Mouse (Mus musculus): ENCODE measurements around the gene Sfmbt2.

Sfmbt2 gene

DNA sequence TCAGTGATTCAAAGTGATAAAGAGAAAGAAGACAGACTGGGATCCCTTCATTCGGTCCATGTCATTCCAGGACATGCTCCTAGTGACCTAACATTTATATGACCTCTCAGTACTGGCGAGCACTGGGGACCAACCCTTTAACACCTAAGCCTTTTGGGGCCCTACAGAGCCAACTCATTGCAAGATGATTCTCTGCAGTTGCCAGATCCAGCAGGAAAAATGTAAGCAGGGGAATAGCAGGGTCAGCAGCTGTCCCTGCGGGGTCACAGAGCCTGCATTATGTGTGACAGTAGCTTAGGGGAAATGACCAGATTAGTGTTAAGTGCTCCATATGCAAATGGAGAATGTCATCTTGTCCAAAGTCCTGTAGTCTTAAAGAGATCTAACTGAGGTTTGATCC lies 195.2 kb downstream of the Sfmbt2 start:
- DNase-seq (ENCODE audit: low spot score in 2 of 2): no peak

DNA sequence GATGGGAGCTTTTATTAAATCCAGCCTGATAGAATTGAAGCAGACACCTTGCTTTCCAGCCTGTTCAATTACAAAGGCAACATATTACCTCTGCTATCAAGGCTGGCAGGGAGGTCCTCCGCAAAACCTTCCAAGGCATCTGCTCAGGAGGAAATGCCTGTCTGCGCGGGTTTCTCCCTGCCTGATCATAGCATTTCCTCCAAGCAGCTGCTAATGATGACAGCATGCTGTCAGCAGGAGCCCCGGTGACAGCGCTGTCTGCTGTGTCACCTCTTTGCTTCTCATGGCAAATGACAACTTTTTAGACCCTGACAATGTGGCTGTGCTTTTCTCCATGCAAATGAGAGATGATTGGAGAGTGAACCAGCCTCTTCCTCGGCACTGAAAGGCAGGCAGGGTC lies 199.1 kb downstream of the Sfmbt2 start:
- no peak for DNase-seq (ENCODE audit: low spot score in 2 of 2)

DNA sequence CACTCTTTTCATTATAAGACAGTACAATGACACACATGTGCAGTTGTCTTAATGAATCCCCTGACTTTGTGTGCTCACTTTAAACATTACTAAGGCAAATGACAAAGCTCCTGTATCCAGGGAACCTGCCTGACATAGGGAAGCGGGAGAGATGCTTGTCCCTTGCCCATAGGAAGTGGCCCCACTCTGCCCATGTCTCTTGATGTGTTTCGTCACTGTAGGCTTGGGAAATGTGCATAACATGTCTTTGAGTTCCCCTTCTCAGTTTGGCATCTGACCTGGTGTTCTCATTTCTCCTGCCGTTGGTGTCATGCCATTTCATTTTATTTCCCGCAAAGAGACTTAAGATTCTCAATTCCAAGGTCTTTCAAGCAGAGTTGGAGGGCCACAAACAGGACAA lies 202.0 kb downstream of the Sfmbt2 start:
- no peak for DNase-seq (ENCODE audit: low spot score in 2 of 2)

DNA sequence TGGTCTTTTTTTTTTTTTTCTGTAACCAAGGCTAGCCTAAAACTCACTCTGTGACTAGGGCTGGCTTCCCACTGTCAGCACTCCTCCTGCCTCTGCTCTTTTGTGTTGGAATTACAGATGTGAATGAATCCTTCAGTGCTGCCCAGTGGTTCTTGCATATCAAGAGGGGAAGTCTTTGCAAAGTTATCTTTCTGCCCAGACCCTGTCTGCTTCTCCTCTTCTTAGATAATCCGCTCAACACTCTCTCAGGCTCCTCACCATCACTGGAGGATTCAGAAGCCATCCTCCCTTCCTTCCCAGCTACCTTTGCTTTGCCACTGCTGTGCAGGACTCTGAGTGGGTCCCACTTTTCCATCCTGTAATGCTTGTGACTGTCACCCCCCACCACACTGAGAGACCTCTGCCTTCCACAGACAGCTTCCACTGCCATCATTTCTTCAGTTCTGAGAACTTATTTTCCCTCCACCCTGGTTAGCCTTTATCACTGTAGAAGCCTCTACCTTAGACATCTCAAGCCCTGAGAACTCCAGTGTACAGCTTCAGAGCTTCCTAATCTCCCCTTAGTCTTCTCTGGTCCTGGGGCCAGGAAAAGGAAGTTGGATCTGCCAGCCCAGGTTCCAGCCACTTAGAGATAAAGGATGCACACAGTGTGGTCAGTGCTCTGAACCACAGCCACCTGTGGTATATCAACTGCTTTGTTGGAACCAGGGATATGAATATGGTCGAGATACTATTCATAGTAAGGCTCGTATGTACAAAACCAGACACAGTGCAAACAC lies 205.8 kb downstream of the Sfmbt2 start:
- DNase-seq (ENCODE audit: low spot score in 2 of 2): no peak

DNA sequence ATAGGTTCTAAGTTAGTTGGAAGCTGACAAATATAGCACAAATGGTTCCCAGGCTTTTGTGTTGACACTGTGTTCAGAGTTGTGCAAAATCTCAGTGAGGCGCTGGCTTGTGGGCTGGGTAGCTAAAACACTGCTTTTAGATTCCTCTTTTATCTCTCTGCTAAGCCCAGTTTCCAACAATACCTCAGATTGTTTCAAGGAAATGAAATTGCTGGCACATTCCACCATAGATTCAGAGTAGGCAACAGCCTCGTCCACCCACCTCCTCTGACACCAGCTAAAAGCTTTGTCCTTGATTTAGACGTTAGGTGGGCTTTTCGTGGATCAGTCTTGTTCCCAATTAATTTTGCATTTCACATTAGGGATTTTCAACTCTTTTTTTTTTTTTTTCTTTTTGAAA lies 212.4 kb downstream of the Sfmbt2 start:
- DNase-seq (ENCODE audit: low spot score in 2 of 2): no peak

DNA sequence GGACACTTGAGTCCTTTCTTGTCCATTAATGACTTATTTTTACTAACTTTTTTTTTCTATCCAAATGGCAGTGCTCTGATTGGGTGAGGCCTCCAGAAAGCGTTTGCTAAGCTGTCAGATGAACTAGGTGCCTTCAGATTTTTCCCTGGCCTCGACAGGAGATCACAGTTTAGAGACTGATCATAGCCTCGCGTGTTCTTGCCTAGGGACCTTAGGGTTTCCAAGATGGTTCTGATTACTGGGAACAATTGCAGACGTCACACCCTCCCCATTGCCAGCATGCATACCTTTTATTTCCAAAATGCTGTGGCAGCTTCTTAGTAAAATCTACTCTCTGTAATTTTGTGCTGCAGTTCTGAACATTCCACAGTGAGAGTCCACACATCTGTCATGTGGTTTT lies 212.8 kb downstream of the Sfmbt2 start:
- DNase-seq (ENCODE audit: low spot score in 2 of 2): no peak

DNA sequence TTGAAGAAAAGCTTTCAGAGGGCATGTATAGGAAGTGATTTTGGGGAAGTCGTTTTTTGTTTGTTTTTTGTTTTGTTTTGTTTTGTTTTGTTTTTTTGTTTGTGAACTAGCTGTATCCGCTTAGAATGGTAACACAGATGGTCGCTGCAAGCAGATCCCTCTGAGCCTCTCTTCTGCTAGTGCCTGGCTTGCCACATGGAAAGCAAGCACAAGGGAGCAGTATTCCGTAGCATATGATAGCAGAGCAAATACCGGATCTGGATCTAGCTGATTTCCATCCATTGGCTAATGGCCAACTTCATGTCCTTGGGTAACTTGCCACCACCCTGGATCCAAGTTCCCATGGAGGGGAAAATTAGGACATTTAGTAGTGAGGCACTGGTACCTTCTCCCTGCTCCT lies 221.0 kb downstream of the Sfmbt2 start:
- no peak for DNase-seq (ENCODE audit: low spot score in 2 of 2)

DNA sequence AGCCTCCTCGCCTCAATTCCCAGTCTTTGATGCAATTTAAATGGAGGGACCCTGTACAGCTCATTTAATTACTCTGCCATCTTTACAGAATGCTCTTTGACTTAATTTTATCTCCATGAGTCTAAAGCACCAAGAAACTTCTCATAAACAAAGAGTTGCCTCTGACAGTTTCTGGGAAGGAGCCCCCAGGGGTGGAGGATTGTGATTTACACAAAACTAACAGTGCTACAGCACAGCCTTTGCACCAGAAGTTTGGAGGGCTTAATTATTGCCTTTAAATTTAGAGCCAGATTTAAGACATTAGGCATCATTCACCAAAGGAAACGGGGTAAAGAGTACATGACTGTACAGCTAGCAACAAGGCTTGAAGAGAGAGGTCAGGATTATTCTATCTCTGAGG lies 245.2 kb downstream of the Sfmbt2 start:
- DNase-seq (ENCODE audit: low spot score in 2 of 2): no peak
